Mouse (Mus musculus): ENCODE measurements around the gene Olfr1418. TPM values are rescaled to one million over a fixed set of nuclear protein-coding genes. Genes with fewer than 3 reads are reported as not detected.

The Olfr1418 gene
- polyA plus RNA-seq, 1 experiment, result not detected

DNA sequence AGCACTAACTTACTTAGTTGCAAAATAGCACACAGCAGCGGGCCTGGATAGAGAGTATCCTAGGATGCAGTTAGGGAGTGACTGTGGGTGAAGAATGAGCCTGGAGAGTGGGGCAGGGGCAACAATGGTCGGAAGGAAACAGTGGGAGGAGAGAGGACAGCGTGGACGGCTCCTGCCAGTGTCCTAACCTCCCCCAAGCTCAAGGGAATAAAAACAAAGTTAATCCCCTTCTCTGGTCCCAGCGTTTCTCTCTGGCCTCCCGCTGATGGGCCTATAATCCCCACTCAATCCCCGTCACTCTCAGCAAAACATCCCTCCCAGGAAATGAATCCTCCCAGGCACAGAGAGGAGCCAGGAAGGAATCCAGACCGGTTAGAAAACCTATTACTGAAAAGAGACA is 47.2 kb downstream of the Olfr1418 start:
- H3K4me1 ChIP-seq (ENCODE audit: control insufficient read depth), result no peaks in the 10 kb centered on the region; the same call in 1 of the 2 replicates
- peaks cover 38% of the 10 kb centered on the region for H3K27me3 ChIP-seq (ENCODE audit: control insufficient read depth)
- TF ChIP-seq TAL1 (IDR thresholded peaks at IDR 0.05; ENCODE audit: low read length) (no peak), GATA1 (IDR thresholded peaks at IDR 0.05; ENCODE audit: low read length) (no peak)
- H3K9me3 ChIP-seq (ENCODE audit: control insufficient read depth, low read length), result no peaks in the 10 kb centered on the region
- no peaks in the 10 kb centered on the region for H3K36me3 ChIP-seq (ENCODE audit: control insufficient read depth)
- no peak overlapping the region for H3K4me3 ChIP-seq (replicated peaks)

DNA sequence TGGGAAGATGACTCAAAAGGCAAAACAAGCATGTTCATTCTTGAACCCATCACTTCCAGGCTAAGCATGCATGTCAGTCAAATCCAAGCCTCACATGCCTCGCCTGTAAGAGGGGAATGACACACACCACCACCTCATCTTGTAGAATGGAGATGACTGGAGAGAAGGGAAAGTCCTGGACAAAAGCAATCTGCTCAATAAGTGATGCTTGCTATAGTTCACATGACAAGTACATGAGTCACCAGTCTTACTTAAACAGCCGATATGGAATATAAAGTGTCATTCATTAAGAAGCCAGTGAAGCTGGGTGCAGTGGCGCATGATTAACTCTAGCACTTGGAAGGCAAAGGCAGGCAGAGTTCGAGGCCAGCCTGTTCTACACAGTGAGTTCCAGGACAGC is 47.7 kb downstream of the Olfr1418 start:
- Histone ChIP-seq H3K9me3 (ENCODE audit: control insufficient read depth, low read length) (no peaks in the 10 kb centered on the region), H3K4me1 (ENCODE audit: control insufficient read depth) (no peaks in the 10 kb centered on the region), H3K4me3 (replicated peaks) (no peak overlapping the region), H3K27me3 (ENCODE audit: control insufficient read depth) (peaks cover 33% of the 10 kb centered on the region), H3K36me3 (ENCODE audit: control insufficient read depth) (no peaks in the 10 kb centered on the region)
- TF ChIP-seq GATA1 (IDR thresholded peaks at IDR 0.05; ENCODE audit: low read length) (no peak), TAL1 (IDR thresholded peaks at IDR 0.05; ENCODE audit: low read length) (no peak)

DNA sequence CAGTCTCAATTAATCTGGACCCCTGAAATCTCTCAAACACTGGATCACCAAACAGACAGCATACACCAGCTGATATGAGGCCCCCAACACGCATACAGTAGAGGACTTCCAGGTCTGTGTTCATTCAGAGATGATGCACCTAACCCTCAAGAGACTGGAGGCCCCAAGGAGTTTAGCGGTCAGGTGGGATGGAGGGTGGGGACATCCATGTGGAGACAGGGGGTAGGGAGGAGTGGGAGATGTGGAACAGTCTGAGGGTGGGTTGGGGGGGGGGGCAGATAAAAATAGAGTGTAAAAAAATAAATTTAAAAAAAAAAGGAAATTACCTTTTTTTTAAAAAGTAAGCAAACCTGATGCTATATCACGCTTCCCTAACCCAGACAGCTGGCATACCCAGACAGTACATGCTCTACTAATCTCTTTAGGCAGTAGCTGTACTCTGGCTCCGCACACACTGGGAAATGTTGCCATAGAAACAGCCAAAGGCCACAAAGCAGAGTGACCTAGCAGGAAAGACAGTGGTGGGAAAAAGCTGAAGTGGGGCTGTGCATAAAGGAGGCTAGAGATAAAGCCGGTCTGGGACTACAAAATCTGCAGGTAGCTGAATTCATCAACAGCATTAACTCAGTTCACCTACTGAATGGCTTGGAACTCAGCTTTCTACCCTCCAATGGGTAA is 49.0 kb downstream of the Olfr1418 start:
- Histone ChIP-seq H3K27me3 (ENCODE audit: control insufficient read depth) (peaks cover 19% of the 10 kb centered on the region), H3K4me3 (replicated peaks) (no peak overlapping the region), H3K4me1 (ENCODE audit: control insufficient read depth) (no peaks in the 10 kb centered on the region), H3K9me3 (ENCODE audit: control insufficient read depth, low read length) (no peaks in the 10 kb centered on the region), H3K36me3 (ENCODE audit: control insufficient read depth) (no peaks in the 10 kb centered on the region)
- TF ChIP-seq GATA1 (IDR thresholded peaks at IDR 0.05; ENCODE audit: low read length), result no peak
- TF ChIP-seq TAL1 (IDR thresholded peaks at IDR 0.05; ENCODE audit: low read length), result no peak

DNA sequence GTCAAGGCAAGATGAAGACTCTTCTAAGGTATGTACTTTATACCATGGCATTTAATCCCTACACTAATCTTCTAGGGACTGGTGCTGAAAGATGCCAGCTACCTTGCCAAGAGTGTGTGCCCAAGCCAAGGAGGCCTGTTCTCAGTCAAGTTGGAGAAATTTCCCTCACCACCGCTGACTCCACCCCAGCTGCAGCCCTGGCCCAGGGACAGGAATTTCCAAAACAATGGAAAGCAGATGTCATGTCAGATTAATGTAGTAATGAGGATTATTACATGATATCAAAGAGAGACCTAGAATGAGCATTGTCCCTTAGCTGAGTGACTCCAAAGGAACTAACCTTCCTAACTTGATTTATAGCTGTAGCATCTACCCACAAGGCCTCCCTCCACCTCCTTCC is 50.0 kb downstream of the Olfr1418 start:
- Histone ChIP-seq H3K4me3 (replicated peaks) (no peak overlapping the region), H3K27me3 (ENCODE audit: control insufficient read depth) (peaks cover 10% of the 10 kb centered on the region), H3K4me1 (ENCODE audit: control insufficient read depth) (no peaks in the 10 kb centered on the region), H3K36me3 (ENCODE audit: control insufficient read depth) (no peaks in the 10 kb centered on the region), H3K9me3 (ENCODE audit: control insufficient read depth, low read length) (no peaks in the 10 kb centered on the region)
- TF ChIP-seq TAL1 (IDR thresholded peaks at IDR 0.05; ENCODE audit: low read length) (no peak), GATA1 (IDR thresholded peaks at IDR 0.05; ENCODE audit: low read length) (no peak)

DNA sequence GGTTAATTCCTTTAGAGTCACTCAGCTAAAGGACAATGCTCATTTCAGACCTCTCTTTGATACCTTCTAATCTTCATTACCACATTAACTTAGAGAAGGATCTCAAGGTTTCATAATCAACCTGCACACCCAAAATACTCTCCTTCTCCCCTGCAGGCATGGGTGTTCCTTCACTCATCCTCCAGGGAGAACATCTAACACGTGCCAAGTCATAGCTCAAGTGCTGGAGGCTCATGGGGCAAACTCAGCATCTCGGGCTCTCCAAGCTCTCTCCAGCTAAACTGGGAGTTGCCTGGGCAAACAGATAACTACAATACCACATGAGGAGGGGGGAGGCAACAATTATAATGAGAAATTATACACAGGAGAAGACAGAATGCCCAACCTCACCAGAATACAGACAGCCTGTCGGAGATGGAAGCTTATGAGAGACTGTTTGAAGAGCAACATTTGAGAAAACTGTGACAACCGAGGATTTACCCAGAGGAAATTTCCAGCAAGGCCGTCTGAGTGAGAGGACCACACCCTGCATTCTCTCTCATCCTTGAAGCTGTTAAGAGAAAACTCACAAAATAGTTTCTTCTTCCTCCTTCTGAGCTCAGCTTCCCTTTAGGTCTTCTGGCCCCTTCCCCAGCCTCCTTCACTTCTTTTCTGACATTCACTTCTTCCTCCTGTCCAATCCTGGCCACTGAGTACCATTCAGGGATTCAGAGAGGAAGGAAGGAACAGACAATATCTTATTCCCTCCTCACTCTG is 50.7 kb downstream of the Olfr1418 start:
- no peak overlapping the region for H3K4me3 ChIP-seq (replicated peaks)
- TF ChIP-seq TAL1 (IDR thresholded peaks at IDR 0.05; ENCODE audit: low read length), result no peak
- no peak for TF ChIP-seq GATA1 (IDR thresholded peaks at IDR 0.05; ENCODE audit: low read length)

DNA sequence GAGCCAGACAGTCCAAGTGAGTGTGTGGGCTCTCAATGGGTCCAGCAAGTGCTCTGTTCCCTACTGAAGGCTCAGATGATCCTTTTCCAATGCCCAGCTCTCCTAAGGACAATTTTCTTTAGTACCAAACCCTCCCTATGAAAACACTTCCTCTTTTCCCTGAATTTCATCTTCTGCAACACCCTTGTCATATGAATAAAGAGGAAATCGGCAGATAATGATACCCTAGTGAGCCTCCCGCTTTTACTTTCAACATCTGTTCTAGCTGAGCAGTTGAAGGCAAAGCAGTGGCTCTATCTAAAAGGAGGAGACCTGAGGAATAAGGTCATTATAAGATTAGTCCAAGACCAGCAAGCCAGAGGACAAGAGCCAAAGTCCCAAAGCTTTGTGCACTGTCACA is 52.4 kb downstream of the Olfr1418 start:
- no peak overlapping the region for H3K4me3 ChIP-seq (replicated peaks)
- H3K27me3 ChIP-seq (ENCODE audit: control insufficient read depth), result no peaks in the 10 kb centered on the region
- no peaks in the 10 kb centered on the region for H3K36me3 ChIP-seq (ENCODE audit: control insufficient read depth)
- no peaks in the 10 kb centered on the region for H3K4me1 ChIP-seq (ENCODE audit: control insufficient read depth)
- H3K9me3 ChIP-seq (ENCODE audit: control insufficient read depth, low read length), result no peaks in the 10 kb centered on the region
- no peak for TF ChIP-seq GATA1 (IDR thresholded peaks at IDR 0.05; ENCODE audit: low read length)
- TF ChIP-seq TAL1 (IDR thresholded peaks at IDR 0.05; ENCODE audit: low read length), result no peak

More for the DNA sequence above, 50.7 kb downstream of the Olfr1418 start:
- H3K36me3 ChIP-seq (ENCODE audit: control insufficient read depth), result no peaks in the 10 kb centered on the region
- peaks cover 6% of the 10 kb centered on the region for H3K27me3 ChIP-seq (ENCODE audit: control insufficient read depth)
- no peaks in the 10 kb centered on the region for H3K9me3 ChIP-seq (ENCODE audit: control insufficient read depth, low read length)
- H3K4me1 ChIP-seq (ENCODE audit: control insufficient read depth), result no peaks in the 10 kb centered on the region

DNA sequence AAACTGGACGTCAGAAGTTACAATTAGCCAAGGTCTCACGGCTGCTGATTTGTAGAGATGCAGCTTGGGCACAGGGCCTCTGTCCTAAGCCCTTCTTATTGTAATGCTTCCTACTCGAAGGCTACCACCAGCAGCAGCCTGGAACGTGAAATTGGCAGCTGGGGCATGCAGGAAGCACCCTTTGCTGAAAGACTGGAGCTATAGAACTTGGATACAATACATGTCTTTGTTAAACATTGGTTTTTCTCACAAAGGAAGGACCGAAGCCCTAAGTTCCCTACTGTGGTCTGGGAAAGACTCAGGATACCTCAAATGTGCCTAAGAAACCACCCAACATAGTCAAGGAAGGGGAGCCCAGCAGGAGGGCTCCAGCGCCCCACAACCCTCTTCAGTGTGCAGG is 53.0 kb downstream of the Olfr1418 start:
- Histone ChIP-seq H3K4me1 (ENCODE audit: control insufficient read depth) (no peaks in the 10 kb centered on the region), H3K27me3 (ENCODE audit: control insufficient read depth) (no peaks in the 10 kb centered on the region), H3K9me3 (ENCODE audit: control insufficient read depth, low read length) (no peaks in the 10 kb centered on the region), H3K4me3 (replicated peaks) (no peak overlapping the region), H3K36me3 (ENCODE audit: control insufficient read depth) (no peaks in the 10 kb centered on the region)
- TF ChIP-seq GATA1 (IDR thresholded peaks at IDR 0.05; ENCODE audit: low read length) (no peak), TAL1 (IDR thresholded peaks at IDR 0.05; ENCODE audit: low read length) (no peak)

DNA sequence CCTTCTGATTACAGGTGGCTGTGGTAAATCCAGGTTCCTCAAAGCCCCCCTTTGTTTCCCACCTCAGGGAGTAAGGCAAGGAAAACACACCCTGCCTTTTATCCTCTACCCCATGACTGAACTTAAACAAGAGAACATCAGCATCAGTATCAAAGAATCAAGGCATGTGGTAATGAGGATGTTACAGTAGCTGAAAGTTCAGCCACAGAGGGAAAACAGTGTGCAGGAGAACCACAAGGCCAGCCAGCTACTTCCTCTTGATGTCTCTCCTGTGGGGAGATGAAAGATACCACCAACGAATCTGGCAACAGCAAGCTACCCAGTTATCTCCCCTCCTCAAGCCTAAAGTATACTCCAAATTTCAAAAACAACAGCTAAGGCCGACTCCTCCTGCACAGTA is 53.6 kb downstream of the Olfr1418 start:
- Histone ChIP-seq H3K4me1 (ENCODE audit: control insufficient read depth) (no peaks in the 10 kb centered on the region), H3K36me3 (ENCODE audit: control insufficient read depth) (no peaks in the 10 kb centered on the region), H3K27me3 (ENCODE audit: control insufficient read depth) (no peaks in the 10 kb centered on the region), H3K4me3 (replicated peaks) (no peak overlapping the region), H3K9me3 (ENCODE audit: control insufficient read depth, low read length) (no peaks in the 10 kb centered on the region)
- TF ChIP-seq TAL1 (IDR thresholded peaks at IDR 0.05; ENCODE audit: low read length) (no peak), GATA1 (IDR thresholded peaks at IDR 0.05; ENCODE audit: low read length) (no peak)

DNA sequence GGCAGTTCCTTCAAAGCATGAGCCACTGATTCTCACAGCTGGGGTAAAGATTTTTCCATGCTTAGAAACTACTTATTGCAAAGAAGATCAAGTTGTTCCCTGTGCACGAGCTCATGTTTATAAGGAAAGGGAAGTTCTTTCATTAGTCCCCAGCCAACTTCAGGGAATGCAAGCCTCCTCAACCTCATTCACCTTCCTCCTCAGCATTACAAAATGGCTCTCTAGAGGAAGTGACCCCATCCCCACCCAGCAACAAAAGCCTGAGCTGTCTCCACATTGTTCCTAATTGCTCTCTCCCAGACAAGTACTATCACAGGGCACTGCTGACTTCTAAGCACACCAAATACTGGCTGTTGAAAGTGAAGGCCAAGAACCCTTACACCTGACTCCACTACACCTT is 56.4 kb downstream of the Olfr1418 start:
- TF ChIP-seq GATA1 (IDR thresholded peaks at IDR 0.05; ENCODE audit: low read length) (no peak), TAL1 (IDR thresholded peaks at IDR 0.05; ENCODE audit: low read length) (no peak)
- H3K9me3 ChIP-seq (ENCODE audit: control insufficient read depth, low read length), result peaks cover 3% of the 10 kb centered on the region; the same call in 1 of the 2 replicates
- no peaks in the 10 kb centered on the region for H3K36me3 ChIP-seq (ENCODE audit: control insufficient read depth)
- no peaks in the 10 kb centered on the region for H3K4me1 ChIP-seq (ENCODE audit: control insufficient read depth)
- no peaks in the 10 kb centered on the region for H3K27me3 ChIP-seq (ENCODE audit: control insufficient read depth)
- H3K4me3 ChIP-seq (replicated peaks), result no peak overlapping the region

Other genes with a start within 250 kb of the Olfr1418 start
- 0.01 and 0.05 TPM in 2 replicates for gene Ms4a2, start 237.3 kb downstream of the Olfr1418 start, polyA plus RNA-seq (2012)
- 0.06 TPM in 1 of 2 replicates, not detected in the other for gene Ms4a3, start 220.2 kb downstream of the Olfr1418 start, polyA plus RNA-seq (2012)
- gene Oosp2, start 200.5 kb downstream of the Olfr1418 start, polyA plus RNA-seq (2012), result not detected in 2 replicates
- gene Oosp1, start 169.9 kb downstream of the Olfr1418 start, polyA plus RNA-seq (2012), result not detected in 2 replicates
- not detected in 2 replicates for gene Oosp3, start 164.0 kb downstream of the Olfr1418 start, polyA plus RNA-seq (2012)
- not detected in 2 replicates for gene Gif, start 113.5 kb downstream of the Olfr1418 start, polyA plus RNA-seq (2012)
- 1.3 and 1.5 TPM in 2 replicates for gene Mrpl16, start 90.7 kb downstream of the Olfr1418 start, polyA plus RNA-seq (2012)
- gene Stx3, start 41.7 kb downstream of the Olfr1418 start, polyA plus RNA-seq (2012), result not detected in 2 replicates
- gene Olfr1417, start 21.8 kb downstream of the Olfr1418 start, polyA plus RNA-seq (2012), result not detected in 2 replicates
- not detected in 2 replicates for gene Olfr1419, start 14.0 kb upstream of the Olfr1418 start, polyA plus RNA-seq (2012)
- not detected in 2 replicates for gene Olfr1420, start 25.5 kb upstream of the Olfr1418 start, polyA plus RNA-seq (2012)
- gene Patl1, start 51.3 kb upstream of the Olfr1418 start, polyA plus RNA-seq (2012), result 0.16 and 0.23 TPM in 2 replicates
- gene Osbp, start 104.9 kb upstream of the Olfr1418 start, polyA plus RNA-seq (2012), result 0.53 and 0.59 TPM in 2 replicates
- not detected in 2 replicates for gene Olfr1423, start 180.3 kb upstream of the Olfr1418 start, polyA plus RNA-seq (2012)
- not detected in 2 replicates for gene Olfr1424, start 201.6 kb upstream of the Olfr1418 start, polyA plus RNA-seq (2012)
- gene Olfr1425, start 216.7 kb upstream of the Olfr1418 start, polyA plus RNA-seq (2012), result not detected in 2 replicates
- not detected in 2 replicates for gene Olfr1426, start 230.9 kb upstream of the Olfr1418 start, polyA plus RNA-seq (2012)
- not detected in 2 replicates for gene Olfr1427, start 242.3 kb upstream of the Olfr1418 start, polyA plus RNA-seq (2012)